Mouse (Mus musculus): ENCODE data around the gene Gid8. TPM values are rescaled to one million over a fixed set of nuclear protein-coding genes. Genes with fewer than 3 reads are reported as not detected.
"Not testable (repeated sequence)": the region's sequence is repeated elsewhere in the genome, so short reads cannot be mapped to it uniquely, and the experiment has no call there.

The Gid8 gene
- total RNA-seq, 2 experiments from 2014 or later, result 66.3 to 67.5 TPM

DNA sequence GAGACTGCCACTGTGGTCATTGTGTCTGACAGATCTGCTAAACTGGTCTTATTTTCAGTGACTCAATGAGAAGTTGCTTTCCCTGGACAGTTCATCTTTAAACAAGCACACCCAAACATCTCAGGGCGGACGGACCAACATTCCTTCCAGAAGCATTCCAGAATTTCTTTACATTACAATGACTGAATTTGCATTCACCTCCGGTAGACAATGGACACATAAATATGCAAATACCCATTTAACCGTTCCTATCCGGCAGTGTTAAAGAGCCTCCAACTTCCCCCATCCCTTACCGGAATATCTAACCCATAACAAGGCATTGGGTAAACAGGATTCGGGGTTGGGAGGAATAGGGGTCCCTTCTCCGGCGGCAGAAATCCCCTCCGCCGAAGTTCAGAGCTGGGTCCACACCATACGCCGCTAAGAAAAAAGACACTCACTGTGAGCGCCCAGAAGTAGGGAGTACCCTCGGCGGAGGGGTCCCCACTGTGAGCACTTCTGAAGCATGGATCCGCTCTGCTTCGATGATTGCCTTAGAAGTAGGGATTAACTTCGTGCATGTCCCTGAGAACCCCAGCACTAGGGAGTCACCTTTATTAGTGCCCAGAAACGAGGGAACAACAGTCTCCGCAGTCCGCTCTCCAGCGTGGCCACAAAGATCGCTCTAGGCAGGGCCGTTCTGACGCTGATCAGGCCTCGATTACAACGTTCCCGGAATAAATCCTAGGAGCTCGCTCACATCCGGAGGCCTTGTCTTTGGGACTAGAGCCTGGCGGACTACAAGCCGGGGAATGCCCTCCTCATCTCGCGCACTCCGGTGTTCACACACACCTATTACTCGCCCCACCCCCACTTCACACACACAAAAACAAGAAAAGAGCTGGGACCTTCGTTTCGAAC is 644 bp upstream of the Gid8 start:
- intact Hi-C loops (cut with DNase I), result no loop called here
- no peak for DNase-seq

DNA sequence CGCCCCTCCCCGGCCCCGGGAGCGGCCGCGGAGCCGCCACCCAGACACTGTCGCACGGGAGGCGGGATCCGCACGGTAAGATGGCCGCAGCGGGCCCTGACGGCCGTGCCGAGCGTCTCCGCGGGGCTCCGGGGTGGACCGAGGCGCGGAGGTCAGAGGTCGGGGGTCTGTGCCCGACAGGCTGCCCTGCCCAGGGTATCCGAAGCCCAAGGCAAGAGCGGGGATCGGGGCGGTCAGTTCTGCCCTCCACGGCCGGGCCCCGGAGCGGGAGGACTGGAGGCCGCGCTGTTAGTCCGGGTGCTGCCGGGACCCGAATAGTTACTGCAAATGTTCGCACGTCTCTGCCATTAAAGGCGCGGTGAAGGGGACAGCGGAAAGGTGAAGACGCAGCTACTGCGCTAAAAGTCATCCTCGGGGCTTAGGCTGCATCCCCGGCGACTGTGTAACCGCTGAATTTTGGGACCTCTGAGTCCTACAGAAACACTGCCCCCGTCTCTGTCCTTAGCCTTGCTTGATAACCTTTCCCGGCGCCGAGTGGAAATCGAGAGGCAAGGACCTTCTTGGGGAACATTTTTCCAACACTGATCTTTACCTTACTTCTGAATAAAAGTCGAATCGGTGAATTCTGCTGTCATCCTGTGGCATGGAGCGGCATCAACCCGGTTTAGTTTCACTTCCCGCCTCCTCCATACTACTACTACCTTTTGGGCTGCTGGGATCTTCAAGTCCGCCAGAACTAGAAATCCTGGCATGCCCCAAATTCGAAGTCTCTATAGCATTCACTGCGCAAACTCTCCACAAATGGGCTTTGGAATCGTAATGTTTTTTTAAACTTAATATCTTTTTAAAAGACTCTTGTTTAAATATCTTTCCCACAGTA is 599 bp downstream of the Gid8 start:
- intact Hi-C loops (cut with DNase I), result no loop called here
- DNase-seq, result no peak

DNA sequence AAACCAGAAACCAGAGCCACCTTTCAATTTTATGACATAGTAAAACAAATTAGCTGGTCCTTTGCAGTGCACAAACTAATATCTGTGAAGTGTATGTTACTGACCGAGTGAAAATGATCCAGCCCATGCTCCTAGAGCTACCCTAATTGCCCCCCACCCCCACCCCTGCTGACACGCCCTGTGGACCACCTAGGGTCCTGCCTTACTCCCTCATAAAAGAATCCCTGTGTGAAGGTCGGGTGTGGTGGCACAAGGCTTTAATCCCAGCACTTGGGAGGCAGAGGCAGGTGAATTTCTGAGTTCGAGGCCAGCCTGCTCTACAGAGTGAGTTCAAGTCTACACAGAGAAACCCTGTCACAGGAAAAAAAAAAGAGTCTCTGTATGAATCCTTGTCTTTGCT is 1.6 kb downstream of the Gid8 start:
- DNase-seq, result no peak
- intact Hi-C loops (cut with DNase I), result no loop called here

DNA sequence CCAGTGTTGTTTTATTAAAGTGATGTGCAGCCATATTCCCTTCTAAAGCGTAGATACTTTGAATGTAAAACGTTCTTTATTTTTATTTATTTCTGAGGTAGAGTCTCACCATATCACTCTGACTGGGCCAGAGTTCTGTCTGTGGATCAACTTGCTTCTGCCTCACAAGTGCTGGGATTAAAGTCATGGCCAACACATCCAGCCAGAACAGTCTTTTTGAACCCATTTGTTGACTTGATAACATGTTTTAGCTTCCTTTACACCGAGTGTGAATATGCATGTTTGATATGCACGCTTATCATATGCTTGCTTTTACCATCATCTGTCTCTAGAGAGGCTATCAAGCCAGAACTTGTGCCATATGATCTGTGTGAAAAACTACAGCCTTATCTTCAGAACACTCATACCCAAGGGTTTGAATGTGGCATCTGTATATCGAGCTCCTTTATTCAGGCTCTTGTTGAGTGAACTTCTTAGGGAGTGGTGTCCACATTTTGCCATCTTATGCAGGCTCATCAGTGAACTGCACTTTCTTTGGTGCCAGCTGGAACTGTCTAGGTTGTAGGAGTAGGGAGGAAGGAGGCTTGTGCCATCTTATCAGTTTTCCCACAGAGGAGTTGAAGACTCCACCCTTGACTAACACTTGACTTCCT is 2.2 kb downstream of the Gid8 start:
- intact Hi-C loops (cut with DNase I), result no loop called here
- DNase-seq, result no peak

DNA sequence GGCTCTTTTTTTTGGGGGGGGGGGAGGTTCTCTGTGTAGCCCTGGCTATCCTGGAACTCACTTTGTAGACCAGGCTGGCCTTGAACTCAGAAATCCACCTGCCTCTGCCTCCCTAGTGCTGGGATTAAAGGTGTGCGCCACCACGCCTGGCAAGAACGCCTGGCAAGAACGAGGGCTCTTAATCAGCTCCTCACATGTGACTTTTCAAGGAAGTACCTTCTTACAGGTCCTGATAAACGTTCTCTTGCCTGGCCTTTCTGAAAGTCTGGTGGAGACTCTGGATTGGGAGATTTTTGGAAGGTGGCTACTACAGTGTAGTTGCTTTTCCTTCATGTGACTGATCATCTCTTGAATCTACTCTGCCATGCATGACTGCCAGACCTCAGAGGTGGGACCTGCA is 12.8 kb downstream of the Gid8 start:
- DNase-seq; intact Hi-C loops (cut with DNase I): not testable (repeated sequence)

DNA sequence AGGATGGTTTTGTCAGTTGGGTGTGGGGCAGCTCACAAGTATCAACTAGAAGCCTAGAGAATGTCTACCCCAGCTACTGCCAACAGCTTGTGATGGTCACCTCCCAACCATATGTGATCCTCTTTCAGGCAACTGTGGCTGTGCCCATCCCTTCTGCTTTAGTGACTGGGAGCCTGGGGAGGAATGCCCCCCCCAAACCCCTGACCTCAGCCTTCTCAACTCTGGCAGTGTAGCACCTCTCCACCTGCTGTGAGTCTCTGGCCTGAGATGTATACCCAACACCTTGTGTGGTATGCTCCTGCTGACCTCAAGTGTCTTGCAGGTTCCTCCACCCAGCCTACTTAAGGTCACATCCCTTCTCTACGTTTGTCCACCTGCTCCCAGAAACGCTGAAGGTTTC is 13.9 kb downstream of the Gid8 start:
- intact Hi-C loops (cut with DNase I), result no loop called here
- DNase-seq, result no peak

DNA sequence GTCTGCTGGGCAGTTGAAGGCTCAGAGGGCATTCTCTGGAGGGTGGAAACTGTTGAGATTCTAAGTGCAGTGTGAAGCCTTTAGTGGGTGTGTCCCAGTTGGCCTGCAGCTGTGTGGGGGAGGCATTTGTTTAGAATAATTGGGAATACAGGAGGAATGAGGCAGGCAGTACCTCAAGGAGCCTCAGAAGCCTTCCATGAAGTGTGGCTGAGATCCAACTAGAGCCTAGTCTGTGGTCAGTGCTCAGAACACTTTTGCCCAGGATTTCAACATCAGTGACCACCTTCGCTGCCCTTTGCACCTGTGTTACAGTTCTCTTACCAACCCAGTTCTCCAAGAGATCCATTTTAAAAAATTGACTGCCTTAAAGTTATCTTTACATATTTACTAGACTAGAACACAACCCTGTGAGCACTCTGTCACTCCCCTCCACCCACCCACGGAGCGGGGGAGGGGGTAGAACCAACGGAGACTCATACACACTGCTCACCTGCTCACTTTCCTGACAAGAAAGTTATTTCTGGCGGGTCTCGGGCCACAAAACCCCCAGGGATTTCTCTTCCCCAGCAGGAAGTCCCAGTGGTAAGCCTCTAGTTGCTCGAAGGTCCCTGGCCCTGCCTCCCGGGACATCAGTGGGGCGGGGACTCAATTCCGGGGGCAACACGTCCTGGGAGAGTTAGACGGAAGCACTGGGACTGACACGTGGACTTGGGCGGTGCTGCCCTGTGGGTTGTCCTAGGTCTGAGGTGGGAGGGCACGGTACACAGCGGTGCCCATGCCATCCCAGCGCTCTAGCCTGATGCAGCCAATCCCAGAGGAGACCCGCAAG is 14.9 kb downstream of the Gid8 start, which contains the start of gene Slc17a9:
Gene Slc17a9, plus strand, starts transcription at position 679 of the 829 bp plus-strand sequence.
- intact Hi-C loops (cut with DNase I), result no loop called here

DNA sequence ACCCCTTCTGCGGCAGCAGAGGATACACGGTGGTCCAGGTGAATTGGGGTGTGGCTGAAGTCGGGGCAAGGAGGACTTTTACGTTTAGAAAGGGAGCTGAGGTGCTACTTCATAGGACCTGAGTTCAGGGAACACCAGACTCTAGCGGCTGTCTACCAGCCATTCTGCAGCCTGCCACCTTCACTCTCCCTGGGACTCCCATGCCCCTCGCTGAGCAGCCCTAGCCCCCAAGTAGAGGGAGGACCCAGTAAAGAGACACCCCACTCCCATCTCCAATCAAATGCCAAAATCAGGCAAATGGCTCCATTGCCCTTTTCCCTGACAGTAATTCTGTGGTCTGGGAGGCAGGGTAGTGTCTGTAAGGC is 15.5 kb downstream of the Gid8 start:
- intact Hi-C loops (cut with DNase I), result no loop called here
- DNase-seq, result no peak

More for the DNA sequence above, 14.9 kb downstream of the Gid8 start, which contains the start of gene Slc17a9:
- DNase-seq, result no peak

DNA sequence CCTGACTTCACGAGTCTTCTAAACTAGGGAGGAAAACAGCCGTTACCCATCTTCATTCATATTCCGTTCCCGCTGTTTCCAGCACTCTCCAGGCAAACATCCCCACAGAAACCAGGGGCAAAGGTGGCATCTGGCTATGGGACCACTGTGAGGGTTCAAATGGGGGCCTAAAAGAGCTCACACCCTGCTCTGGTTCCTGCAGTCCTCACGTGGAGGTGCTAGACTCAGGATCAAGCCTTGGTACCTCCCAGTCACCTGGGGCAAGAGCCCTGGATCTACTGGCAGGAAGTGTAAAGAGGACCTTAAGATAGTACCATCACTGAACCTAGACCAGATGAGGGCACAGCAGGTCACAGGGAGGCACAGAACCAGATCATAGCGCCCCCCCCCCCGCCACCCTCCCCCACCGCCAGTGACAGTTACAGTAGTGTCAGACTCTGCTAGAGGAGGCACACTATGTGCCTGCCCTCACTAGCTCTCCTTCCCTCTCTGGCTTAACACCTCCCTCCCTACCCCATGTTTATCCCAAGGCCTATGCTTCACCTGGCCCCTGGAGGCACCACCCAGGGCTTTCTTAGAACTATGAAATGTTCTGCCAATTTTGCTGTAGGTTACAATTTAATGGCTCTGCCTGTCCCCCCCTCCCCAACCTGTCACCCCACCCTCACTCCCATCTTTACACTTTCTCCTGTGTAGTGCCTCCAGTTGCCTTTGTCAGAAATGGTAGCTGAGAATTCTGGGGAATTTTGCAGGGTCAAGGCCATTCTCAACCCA is 16.1 kb downstream of the Gid8 start:
- no peak for DNase-seq
- intact Hi-C loops (cut with DNase I), result no loop called here

DNA sequence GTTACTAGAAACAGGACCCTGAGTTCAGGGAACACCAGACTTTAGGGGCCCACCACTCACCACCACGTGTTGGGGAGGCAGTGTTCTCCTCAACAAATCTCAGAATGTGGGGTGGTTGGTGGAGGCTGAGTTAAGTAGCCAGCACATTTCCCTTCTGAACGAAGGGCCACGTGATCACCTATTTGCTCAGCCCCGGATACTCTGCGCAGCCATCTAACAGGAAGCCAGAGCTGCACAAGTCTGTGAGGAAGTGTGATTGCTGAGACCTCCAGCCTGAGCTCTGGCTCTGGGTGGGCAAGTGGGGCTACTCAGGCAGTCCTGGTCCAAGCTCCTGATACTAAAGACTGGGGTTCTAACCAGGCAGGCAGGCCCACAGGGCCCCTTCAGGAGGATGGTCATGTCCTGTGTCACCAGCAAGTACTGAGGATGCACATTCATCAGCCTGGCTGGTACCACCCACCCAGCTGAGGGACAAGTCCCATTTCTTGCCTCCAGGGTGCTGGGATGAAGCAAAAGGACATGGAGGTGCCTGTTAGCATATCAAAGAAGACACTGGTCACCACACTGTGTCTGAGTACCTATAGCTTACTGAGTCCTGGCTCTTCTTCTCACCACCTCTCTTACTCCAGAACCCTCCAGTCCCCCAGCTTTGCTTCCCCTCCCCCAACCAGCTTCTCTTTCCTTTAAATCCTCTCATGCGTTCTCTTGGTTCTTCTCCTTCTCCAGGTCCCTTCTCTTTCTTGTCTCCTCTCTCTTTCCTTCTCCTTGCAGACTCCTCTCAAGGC is 16.9 kb downstream of the Gid8 start:
- intact Hi-C loops (cut with DNase I), result no loop called here
- DNase-seq, result no peak

DNA sequence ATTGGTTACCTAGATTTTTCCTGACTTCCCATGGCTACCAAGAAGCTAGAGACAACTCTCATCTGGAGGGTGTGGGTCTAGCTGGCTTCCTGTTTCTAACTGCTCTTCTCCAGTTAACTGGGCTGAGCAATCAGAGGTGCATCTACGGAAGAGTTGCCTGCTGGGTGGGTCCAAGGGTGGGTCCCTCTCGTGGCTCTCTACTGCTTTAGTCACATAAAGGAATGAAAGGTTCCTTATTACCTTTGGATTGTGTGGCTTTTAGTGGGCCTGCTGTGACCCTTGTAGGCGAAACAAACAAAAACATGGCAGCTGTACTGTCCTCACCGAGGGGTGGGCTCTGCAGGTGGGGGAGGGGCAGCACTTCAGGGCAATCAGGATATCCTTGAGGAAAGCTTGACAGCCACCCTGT is 17.7 kb downstream of the Gid8 start:
- intact Hi-C loops (cut with DNase I), result no loop called here

DNA sequence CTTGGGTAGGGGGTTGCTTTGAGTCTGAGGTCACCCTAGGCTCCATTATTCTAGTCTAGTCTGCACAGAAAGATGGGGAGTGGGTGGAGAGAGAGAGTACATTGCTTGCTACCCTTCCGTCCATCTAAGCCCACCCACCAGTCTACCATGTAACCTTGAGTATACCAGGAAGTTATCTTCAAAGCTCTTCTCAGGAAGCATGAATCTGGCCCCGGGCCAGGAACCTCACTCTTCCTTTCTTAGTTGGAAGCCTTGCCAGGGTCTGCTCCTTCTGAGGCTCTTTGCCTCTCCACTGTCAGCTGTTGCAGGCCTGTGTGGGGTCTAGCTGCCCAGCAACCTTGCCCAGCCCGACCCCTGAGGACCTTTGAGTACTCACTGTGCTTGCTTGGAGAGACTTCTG is 21.1 kb downstream of the Gid8 start:
- no peak for DNase-seq
- intact Hi-C loops (cut with DNase I), result no loop called here

More for the DNA sequence above, 17.7 kb downstream of the Gid8 start:
- DNase-seq, result no peak

DNA sequence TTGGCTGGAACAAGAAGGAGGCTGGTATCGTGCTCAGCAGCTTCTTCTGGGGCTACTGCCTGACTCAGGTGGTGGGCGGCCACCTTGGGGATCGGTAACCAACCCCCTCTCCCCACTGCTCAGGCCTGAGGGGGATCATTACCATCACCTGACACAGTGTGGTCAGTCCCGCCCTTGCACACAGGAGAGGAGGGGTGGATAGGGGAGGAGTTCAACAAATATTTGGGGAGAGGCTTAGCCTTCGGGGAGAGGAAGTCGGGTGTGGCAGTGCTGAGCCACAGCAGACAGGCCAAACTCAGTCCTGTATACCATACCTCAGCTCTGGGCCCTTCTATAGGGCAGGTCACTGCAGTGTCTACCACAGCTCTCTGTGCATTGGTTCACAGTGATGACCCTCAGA is 22.1 kb downstream of the Gid8 start:
- intact Hi-C loops (cut with DNase I), result no loop called here
- no peak for DNase-seq

DNA sequence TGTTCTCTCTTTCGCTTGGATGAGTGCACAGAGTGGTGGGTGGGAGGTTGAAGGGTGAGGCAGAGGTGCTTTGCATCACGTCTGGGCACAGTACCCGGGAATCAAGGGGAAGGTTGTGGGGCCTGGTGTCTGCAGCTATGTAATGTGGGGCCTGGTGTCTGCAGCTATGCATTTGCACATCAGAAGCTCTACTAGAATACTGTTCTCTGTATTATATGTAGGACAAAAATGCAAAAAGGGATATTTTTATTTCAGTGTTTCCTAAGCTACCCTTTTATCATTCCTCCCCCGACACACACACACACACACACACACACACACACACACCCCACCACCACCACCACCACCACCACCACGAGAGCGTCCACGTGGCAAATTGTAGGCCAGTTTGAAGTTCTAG is 25.3 kb downstream of the Gid8 start:
- intact Hi-C loops (cut with DNase I), result no loop called here
- DNase-seq, result no peak

DNA sequence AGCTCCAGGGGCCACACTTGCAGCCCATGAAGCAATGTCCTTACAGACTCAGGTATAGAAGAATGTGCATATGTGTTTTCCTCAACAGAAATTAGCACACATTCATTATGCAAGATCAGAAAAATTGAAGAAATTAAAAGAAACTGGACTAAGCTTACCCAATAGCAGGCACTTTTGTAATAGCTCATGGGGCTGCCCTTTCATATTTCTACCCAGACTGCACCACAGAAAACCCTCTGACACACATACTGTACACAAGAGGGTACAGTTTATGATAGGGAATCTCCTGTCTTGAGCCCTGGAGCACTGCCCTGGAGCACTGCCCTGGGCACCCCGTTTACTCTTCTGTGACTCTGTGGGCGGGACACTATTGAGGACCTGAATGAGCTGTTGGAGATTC is 28.1 kb downstream of the Gid8 start:
- intact Hi-C loops (cut with DNase I), result no loop called here

DNA sequence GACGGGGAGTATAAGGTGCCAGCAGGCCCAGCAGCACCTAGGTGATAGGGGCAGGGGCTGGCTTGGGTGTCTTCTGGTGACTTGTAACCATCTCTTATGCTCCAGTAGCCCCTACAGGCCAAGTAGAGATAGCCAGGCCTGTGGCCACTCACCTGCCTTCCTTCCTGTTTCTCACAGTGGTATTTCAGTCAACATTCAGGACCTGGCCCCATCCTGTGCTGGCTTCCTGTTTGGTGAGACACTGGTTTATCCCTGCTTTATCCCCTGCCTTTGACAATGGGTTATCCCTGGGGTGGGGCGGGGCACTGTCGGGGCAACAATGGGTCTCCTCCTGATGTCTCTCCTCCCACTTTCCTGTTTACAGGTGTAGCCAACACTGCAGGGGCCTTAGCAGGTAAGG is 30.4 kb downstream of the Gid8 start:
- intact Hi-C loops (cut with DNase I), result loop anchor here (10.0 kb wide), 1 partner anchor 156 kb away; the partner anchor contains the start of genes Mrgbp and Ogfr
- DNase-seq, result no peak

More for the DNA sequence above, 28.1 kb downstream of the Gid8 start:
- no peak for DNase-seq

DNA sequence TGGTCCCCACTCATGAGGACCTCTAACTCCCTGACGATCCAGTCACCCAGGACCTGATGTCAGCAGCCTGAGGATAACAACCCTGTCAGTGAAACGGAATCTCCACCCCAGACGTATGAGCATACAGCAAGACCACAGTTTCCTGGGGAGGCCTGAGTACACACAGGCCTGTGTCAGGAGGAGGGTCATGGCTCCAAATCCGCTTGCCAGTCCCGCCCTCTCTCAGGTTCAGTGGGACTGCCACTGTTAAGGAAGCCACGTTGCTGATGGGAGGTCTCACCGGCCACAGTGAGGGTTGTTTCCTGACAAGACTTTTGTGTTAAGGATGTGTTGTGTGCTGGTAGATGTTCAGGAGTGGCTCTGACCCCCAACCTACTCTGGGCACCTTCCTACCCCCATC is 31.5 kb downstream of the Gid8 start:
- intact Hi-C loops (cut with DNase I), result loop anchor here (10.0 kb wide), 1 partner anchor 157 kb away; the partner anchor contains the start of genes Mrgbp and Ogfr
- no peak for DNase-seq

DNA sequence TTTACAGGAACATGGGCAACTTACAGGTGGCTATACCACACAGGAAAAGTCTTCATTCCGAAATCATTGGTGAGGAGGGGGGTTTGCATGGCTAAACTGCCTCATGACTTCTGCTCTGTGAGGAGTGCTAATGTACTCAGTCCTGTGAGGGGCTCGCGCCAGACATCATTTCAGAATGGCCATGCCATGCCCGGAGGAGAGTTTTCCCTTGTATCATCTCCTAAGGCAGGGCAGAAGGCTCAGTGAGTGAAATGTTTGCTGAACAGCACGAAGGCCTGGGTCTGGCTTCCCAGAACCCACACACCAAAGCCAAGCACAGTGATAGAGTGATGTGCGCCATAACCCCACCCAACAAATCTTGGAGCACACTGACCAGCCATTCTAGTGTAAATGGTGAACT is 32.9 kb downstream of the Gid8 start:
- DNase-seq, result no peak
- intact Hi-C loops (cut with DNase I), result loop anchor here (10.0 kb wide), 1 partner anchor 158 kb away; the partner anchor contains the start of genes Mrgbp and Ogfr

All from left cerebral cortex, postnatal 4 days (tissue).